Mouse (Mus musculus) liver, embryonic 14.5 days (tissue): ENCODE measurements around the gene Skint1. TPM values are rescaled to one million over a fixed set of nuclear protein-coding genes. Genes with fewer than 3 reads are reported as not detected.
"Not testable (repeated sequence)": the region's sequence is repeated elsewhere in the genome, so short reads cannot be mapped to it uniquely, and the experiment has no call there.

ENCODE experiments used
- ATAC-seq: fragments of 200-750 bp; cut with Nextera tagmentation; 2 replicates; pipeline ENCODE4 v1.8.0; 2017; ENCODE audit warnings: moderate number of reproducible peaks, mild to moderate bottlenecking, moderate library complexity; ENCODE audit not compliant: insufficient read depth
- DNase-seq, 3 experiments: peaks; one replicate each; pipeline ENCODE4 v3.0.0-alpha.2; 2012 to 2013; ENCODE audit warnings: low read depth in 3 of 3, low spot score in 3 of 3
- H3K27ac ChIP-seq: fragments of 300-500 bp; sonication (generic); 2 replicates; pipeline ENCODE4 v1.5.1; 2014; ENCODE audit warnings: moderate library complexity, mild to moderate bottlenecking, control low read depth, inconsistent platforms
- H3K27me3 ChIP-seq: fragments of 300-500 bp; sonication (generic); 2 replicates; pipeline ENCODE4 v1.6.1; 2014; ENCODE audit warnings: mild to moderate bottlenecking, low read length, moderate library complexity; ENCODE audit not compliant: control insufficient read depth, insufficient read depth
- H3K36me3 ChIP-seq: fragments of 300-500 bp; sonication (generic); replicated peaks from 2 replicates; pipeline ENCODE4 v1.6.1; 2014; ENCODE audit warnings: low read depth; ENCODE audit not compliant: control insufficient read depth, insufficient read depth
- H3K4me1 ChIP-seq, 2 experiments: fragments of 200-500 bp in 1 of 2; fragments of 300-500 bp in 1 of 2; sonication (generic) in 1 of 2; replicated peaks; 2 replicates each; pipeline ENCODE4 v1.6.1; 2012 to 2014; ENCODE audit warnings: antibody characterized with exemption in 1 of 2, inconsistent platforms in 1 of 2, low read length in 1 of 2; ENCODE audit not compliant: control insufficient read depth in 2 of 2, insufficient read depth in 2 of 2
- H3K4me2 ChIP-seq: fragments of 300-500 bp; sonication (generic); 2 replicates; pipeline ENCODE4 v1.6.1; 2014; ENCODE audit warnings: low read depth, mild to moderate bottlenecking, control low read depth, moderate library complexity
- H3K4me3 ChIP-seq, 2 experiments: fragments of 200-500 bp in 1 of 2; fragments of 300-500 bp in 1 of 2; sonication (generic) in 1 of 2; 2 replicates each; pipeline ENCODE4 v1.5.1; 2012 to 2014; ENCODE audit warnings: low read depth in 2 of 2, low read length in 2 of 2, mild to moderate bottlenecking in 2 of 2, control low read depth in 1 of 2, inconsistent platforms in 1 of 2, moderate library complexity in 1 of 2; ENCODE audit not compliant: insufficient read depth in 1 of 2
- H3K9ac ChIP-seq: fragments of 300-500 bp; sonication (generic); replicated peaks from 2 replicates; pipeline ENCODE4 v1.6.1; 2014; ENCODE audit warnings: mild to moderate bottlenecking, control low read depth, moderate library complexity
- H3K9me3 ChIP-seq: fragments of 300-500 bp; sonication (generic); 2 replicates; pipeline ENCODE4 v1.6.1; 2016; ENCODE audit warnings: low read length, mixed read lengths; ENCODE audit not compliant: control insufficient read depth
- CTCF ChIP-seq: IDR thresholded peaks from 2 replicates; pipeline ENCODE4 v1.5.1; 2016; ENCODE audit warnings: antibody characterized with exemption, low read depth, control low read depth
- EP300 ChIP-seq: IDR thresholded peaks from 2 replicates; pipeline ENCODE4 v1.6.1; 2016; ENCODE audit warnings: antibody characterized with exemption, low read depth
- WGBS: fragments of 180-500 bp; shearing (Covaris S2); extraction: QIAGEN DNeasy Blood & Tissue Kit; methylation state at CpG from one replicate; pipeline ENCODE4 v1.1.7; 2014; ENCODE audit not compliant: insufficient replicate concordance; 5-methylcytosine and 5-hydroxymethylcytosine counted together
- polyA plus RNA-seq, 2 experiments: library from polyadenylated mRNA; depleted of rRNA in 1 of 2; stranded (reverse) in 1 of 2; unstranded in 1 of 2; fragments of >200 nt; fragmentation: Nextera tagmentation in 1 of 2; extraction: Ambion mirVana in 1 of 2; gene quantifications; 2 replicates each; pipeline versions ENCODE4 v1.2.1 to v1.2.3; 2012 to 2014

Skint1 gene
- polyA plus RNA-seq (2012; rRNA removed) (not detected in 2 replicates), polyA plus RNA-seq (2014; fragmentation: Nextera tagmentation; extraction: Ambion mirVana) (not detected in 2 replicates)

GRCm38 (mm10) chr4:112005969-112006368 lies at the start of gene Skint1:
Gene Skint1, plus strand, starts transcription at chr4:112006269.
- Histone ChIP-seq H3K4me1 (no peaks in the 10 kb centered on the region), H3K27ac (no peak within 1 kb of the TSS), H3K9me3 (no peaks in the 10 kb centered on the region), H3K4me2 (no peak within 1 kb of the TSS), H3K9ac (no peak within 1 kb of the TSS), H3K36me3 (no peaks in the 10 kb centered on the region), H3K4me3 (no peak within 1 kb of the TSS), H3K27me3 (no peaks in the 10 kb centered on the region)
- no peak for ATAC-seq
- no peak for TF ChIP-seq CTCF
- TF ChIP-seq EP300: no peak
- no peak for DNase-seq

GRCm38 (mm10) chr4:111961309-111961708 lies 44.8 kb upstream of the Skint1 start:
- TF ChIP-seq EP300: no peak
- no peak for TF ChIP-seq CTCF
- H3K4me1 ChIP-seq: no peaks in the 10 kb centered on the region
- WGBS: 9% methylated on average over 1 of the region's 1 CpGs
- DNase-seq (no peak), ATAC-seq (no peak)
- no peak overlapping the region for H3K4me2 ChIP-seq
- H3K27ac ChIP-seq: no peak overlapping the region
- no peaks in the 10 kb centered on the region for H3K36me3 ChIP-seq
- no peaks in the 10 kb centered on the region for H3K27me3 ChIP-seq
- no peak overlapping the region for H3K4me3 ChIP-seq
- no peak overlapping the region for H3K9ac ChIP-seq
- no peaks in the 10 kb centered on the region for H3K9me3 ChIP-seq

- H3K27ac ChIP-seq, DNase-seq, H3K4me3 ChIP-seq, H3K4me2 ChIP-seq, ATAC-seq, H3K36me3 ChIP-seq, H3K4me1 ChIP-seq, H3K9me3 ChIP-seq, H3K27me3 ChIP-seq, H3K9ac ChIP-seq: not testable (repeated sequence)
- WGBS: 31% methylated on average over 1 of the region's 1 CpGs
Observed at GRCm38 (mm10) chr4:111963241-111963640, 42.8 kb upstream of the Skint1 start.

- Histone ChIP-seq H3K9me3 (no peaks in the 10 kb centered on the region), H3K27me3 (no peaks in the 10 kb centered on the region), H3K9ac (no peak overlapping the region), H3K36me3 (no peaks in the 10 kb centered on the region), H3K4me3 (no peak overlapping the region), H3K4me1 (no peaks in the 10 kb centered on the region), H3K4me2 (no peak overlapping the region), H3K27ac (no peak overlapping the region)
- DNase-seq (no peak), ATAC-seq (no peak)
- 38% methylated on average over 3 of the region's 3 CpGs for WGBS
- TF ChIP-seq CTCF (no peak), EP300 (no peak)
Observed at GRCm38 (mm10) chr4:111963669-111964068, 42.4 kb upstream of the Skint1 start.

GRCm38 (mm10) chr4:111972623-111973022 lies 33.4 kb upstream of the Skint1 start, which contains the start of gene Skint7:
Gene Skint7, plus strand, starts transcription at chr4:111972923.
- no peak for DNase-seq
- TF ChIP-seq EP300 (no peak), CTCF (no peak)
- no peak within 1 kb of the TSS for H3K4me2 ChIP-seq
- H3K36me3 ChIP-seq: no peaks in the 10 kb centered on the region
- no peak within 1 kb of the TSS for H3K27ac ChIP-seq
- no peak within 1 kb of the TSS for H3K9ac ChIP-seq
- H3K4me3 ChIP-seq: no peak within 1 kb of the TSS
- H3K4me1 ChIP-seq: no peaks in the 10 kb centered on the region
- no peaks in the 10 kb centered on the region for H3K9me3 ChIP-seq
- WGBS: 73% methylated on average over 1 of the region's 1 CpGs
- no peak for ATAC-seq
- no peaks in the 10 kb centered on the region for H3K27me3 ChIP-seq

- H3K4me2 ChIP-seq: no peak within 1 kb of the TSS
- ATAC-seq (no peak), DNase-seq (no peak)
- no peaks in the 10 kb centered on the region for H3K36me3 ChIP-seq
- H3K27me3 ChIP-seq: no peaks in the 10 kb centered on the region
- no peaks in the 10 kb centered on the region for H3K9me3 ChIP-seq
- no peak within 1 kb of the TSS for H3K4me3 ChIP-seq
- no peak within 1 kb of the TSS for H3K9ac ChIP-seq
- TF ChIP-seq EP300: no peak
- TF ChIP-seq CTCF: no peak
- H3K27ac ChIP-seq: no peak within 1 kb of the TSS
- H3K4me1 ChIP-seq: no peaks in the 10 kb centered on the region
Observed at GRCm38 (mm10) chr4:112071716-112072115, 65.6 kb downstream of the Skint1 start, which contains the start of gene Skint4. Gene Skint4, plus strand, starts transcription at chr4:112072016.

Other genes with a start within 250 kb of the Skint1 start
- 0.01 and 0.04 TPM in 2 replicates for gene Slc5a9, start 103.4 kb upstream of the Skint1 start, polyA plus RNA-seq (2012; rRNA removed)
- gene Slc5a9, start 103.4 kb upstream of the Skint1 start, polyA plus RNA-seq (2014; fragmentation: Nextera tagmentation; extraction: Ambion mirVana): 0.03 TPM in 1 of 2 replicates, not detected in the other
- not detected in 2 replicates for gene Skint8, start 86.9 kb upstream of the Skint1 start, polyA plus RNA-seq (2012; rRNA removed)
- not detected in 2 replicates for gene Skint8, start 86.9 kb upstream of the Skint1 start, polyA plus RNA-seq (2014; fragmentation: Nextera tagmentation; extraction: Ambion mirVana)
- gene Skint7, start 33.3 kb upstream of the Skint1 start, polyA plus RNA-seq (2012; rRNA removed): not detected in 2 replicates
- gene Skint7, start 33.3 kb upstream of the Skint1 start, polyA plus RNA-seq (2014; fragmentation: Nextera tagmentation; extraction: Ambion mirVana): not detected in 2 replicates
- not detected in 2 replicates for gene Skint4, start 65.7 kb downstream of the Skint1 start, polyA plus RNA-seq (2012; rRNA removed)
- not detected in 2 replicates for gene Skint4, start 65.7 kb downstream of the Skint1 start, polyA plus RNA-seq (2014; fragmentation: Nextera tagmentation; extraction: Ambion mirVana)
- 0.02 TPM in 1 of 2 replicates, not detected in the other for gene Skint3, start 226.0 kb downstream of the Skint1 start, polyA plus RNA-seq (2012; rRNA removed)
- 0.04 and 0.06 TPM in 2 replicates for gene Skint3, start 226.0 kb downstream of the Skint1 start, polyA plus RNA-seq (2014; fragmentation: Nextera tagmentation; extraction: Ambion mirVana)